Mouse (Mus musculus) cerebellum, adult 18-20 months (tissue): ENCODE data around the gene Gm14137.

ENCODE experiments used
- DNase-seq, 2 experiments: peaks; one replicate each; pipeline ENCODE4 v3.0.0; 2021

The Gm14137 gene

DNA sequence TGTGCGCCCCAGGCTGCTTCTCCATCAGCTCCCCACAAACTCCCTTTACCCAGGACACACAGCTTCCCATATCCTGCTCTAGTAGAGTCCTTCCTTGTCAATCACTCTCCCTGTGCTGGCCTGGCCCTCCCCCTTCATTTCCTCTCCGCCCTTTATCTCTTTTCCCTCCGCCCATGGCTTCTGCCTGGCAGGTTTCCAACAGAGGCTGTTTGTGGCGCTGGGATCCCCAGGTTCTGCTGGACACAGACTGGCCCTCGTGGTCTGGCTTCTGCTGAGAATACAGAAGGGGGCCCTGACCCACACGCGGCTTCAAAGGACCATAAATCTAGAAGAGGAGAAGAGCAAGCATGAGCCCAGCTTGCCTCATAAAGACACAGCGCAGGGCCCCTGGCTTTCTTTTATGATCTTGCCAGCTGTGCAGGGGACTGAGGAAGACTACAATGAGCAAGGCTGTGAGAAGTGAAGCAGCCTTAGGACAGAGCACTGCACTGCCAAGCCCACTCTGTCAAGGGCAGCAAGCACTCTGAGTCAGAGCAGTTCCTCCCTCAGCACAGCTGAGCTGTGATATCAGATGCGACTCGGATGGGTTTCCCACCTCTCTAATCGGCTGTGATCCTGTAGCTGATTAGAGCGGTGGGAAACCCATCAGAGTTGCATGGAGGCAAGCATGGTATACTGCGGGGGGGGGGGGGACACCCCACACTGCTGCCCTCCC, 1.3 kb upstream of the Gm14137 start:
- DNase-seq = no peak

DNA sequence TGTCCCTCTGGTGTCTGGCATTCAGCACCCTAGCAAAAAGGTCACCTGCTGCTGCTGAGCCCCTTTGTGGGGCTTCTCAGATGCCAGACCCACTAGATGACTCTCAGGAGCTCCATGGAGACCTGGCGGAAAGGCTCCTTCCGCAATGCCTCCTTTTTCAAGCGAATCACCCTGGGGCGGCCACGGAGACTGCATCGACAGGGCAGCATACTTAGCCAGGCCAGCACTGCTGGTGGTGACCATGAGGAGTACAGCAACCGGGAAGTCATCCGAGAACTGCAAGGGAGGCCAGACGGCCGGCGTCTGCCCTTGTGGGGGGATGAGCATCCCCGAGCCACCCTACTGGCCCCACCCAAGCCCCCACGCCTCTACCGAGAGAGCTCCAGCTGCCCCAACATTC, 557 bp downstream of the Gm14137 start:
- no peak for DNase-seq

DNA sequence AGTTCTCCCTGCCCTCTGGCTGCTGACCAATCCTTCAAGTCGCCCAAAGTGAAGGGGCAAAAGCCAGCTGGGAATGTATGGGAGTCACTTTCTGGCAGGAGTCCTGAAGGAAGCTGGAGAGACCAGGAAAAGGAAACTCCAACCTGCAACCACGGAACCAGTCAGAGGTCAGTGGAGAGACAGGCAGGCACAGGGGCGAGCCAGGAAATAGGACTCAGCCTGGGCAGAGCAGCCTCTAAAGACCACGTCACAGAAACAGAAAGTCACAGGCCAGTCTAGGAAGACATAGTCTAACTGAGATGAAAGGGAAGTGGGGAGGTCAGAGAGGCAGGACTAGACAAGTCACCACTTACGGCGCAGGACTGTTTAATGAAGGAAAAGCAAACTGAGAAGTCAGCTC, 1.3 kb downstream of the Gm14137 start:
- no peak for DNase-seq

DNA sequence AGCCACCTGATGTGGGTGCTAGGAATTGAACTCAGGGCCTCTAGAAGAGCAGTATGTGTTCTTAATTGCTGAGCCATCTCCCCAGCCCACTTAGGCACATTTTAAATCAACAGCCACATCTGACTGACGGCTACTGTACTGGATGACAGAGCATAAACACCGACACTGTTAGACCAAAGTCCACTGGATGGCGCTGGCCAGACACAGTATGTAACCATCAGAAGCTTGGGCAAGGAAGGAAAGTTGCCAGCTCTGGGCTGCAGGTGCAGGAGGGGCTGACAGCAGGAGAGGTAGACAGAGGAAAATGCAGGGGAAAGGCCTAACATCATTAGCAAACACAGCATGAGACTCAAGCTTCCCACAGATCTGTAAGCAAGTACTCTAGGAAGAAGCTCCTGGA, 2.5 kb downstream of the Gm14137 start:
- no peak for DNase-seq

DNA sequence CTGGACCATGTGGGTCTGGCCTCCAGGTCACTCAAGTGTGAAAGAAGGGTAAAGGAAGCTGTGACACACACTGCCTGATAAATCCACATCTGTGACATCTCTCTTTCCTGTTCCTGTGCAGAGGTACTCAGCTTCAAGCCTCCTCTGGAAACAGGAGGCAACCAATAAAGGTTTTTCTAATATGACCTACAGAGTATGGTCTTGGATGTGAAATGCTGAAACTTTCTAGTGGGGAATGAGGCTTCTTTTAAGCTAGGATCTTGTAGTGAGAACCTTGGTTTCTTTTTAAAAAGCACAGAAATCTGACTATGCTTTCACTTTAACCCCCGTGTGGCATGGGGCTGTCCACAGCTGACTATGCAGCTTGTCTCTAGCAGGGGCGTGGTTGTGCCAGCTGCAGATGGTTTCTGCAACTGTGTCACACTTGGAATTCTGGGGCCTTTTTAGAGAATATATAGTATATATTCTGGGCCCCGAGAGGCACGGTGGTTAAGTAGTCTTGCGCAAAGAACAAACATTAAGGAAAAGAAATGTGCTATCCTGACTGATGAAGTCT, 3.2 kb downstream of the Gm14137 start:
- no peak for DNase-seq

DNA sequence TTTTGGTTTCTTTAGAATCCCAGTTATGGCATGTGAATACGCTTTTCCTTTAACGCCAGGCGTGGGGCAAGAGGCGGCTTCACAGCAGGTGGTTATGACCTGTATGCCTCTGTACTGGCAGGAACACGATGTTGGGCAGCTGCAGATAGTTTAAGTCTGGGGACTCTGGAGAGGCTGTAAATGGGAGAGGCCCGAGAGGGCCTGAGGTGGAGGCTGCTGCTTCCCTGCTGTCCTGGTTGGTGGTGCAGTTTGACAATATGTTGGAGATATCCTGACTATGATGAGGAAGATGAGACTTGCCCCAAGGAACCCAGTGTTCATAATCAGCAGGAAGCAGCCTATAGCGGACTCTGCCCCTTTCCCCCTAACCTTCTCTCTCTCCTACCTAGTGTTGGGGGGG, 8.6 kb downstream of the Gm14137 start:
- DNase-seq = no peak

DNA sequence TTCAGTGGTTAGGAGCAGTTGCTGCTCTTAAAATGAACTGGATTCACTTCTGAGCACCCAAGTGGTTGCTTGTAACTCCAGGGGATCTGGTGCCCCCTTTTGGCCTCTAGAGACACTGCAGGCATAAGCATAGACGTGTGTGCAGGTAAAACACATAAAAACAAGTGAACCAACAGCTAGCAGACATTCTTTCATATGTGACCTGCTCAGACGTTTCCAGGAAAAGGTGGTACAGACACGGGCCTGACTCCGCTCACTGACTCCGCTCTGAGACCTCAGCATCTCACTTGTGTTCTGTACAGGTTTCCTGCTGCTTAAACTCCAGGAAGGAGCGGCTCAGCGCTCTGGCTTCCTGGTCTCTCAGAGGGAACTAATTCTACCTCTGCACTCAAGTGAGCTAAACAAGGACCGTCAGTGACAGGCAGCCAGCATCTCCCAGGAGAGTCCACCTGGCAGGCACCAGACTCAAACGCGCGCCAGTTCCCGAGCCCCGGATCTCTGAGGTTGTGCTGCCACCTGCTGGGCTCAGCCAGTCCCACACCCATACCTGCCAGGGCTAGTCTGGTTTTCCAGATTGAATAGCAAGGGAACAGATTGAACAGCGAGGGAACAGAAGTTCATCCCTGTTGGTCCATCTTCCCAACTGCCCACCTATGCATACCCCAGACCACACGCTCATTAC, 14.9 kb downstream of the Gm14137 start:
- DNase-seq = peak; percentile 91 to 94

DNA sequence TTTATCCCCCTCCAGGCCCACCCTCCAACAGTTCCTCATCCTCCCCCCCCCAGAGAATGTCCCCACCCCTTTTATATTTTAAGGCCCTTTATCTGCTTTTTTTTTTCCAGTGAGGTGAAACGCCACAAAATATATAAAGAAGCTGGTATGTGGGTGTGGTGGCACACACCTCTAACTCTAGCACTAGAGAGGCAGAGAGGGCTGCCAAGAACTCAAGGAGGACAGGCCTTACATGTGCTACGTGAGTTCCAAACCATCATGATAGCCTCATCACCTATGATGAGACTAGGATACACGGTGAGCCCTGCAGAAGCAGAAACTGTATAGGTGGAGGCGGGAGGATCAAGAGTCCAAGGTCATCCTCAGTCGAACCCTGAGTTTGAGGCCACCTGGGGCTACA, 16.7 kb downstream of the Gm14137 start:
- DNase-seq = no peak

DNA sequence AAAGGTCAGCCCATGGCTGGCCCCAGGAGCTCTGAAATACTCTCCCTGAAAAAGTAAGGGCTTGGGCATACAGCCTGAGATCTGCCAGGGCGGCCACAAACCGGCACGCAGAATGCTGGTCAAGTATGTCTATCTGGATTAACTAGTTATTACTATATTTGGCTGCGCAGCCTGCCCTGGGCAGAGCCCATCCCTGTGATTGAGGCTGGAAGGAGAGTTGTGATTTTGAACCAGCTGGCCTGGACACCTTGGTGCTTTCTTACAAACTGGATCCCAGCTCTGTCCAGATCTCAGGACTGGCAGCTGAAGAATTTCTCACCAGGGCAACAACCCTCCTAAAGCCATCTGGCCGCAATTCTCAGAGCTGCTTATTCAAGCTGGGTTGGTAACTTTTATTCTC, 19.8 kb downstream of the Gm14137 start:
- peak; percentile 24 to 28 for DNase-seq

DNA sequence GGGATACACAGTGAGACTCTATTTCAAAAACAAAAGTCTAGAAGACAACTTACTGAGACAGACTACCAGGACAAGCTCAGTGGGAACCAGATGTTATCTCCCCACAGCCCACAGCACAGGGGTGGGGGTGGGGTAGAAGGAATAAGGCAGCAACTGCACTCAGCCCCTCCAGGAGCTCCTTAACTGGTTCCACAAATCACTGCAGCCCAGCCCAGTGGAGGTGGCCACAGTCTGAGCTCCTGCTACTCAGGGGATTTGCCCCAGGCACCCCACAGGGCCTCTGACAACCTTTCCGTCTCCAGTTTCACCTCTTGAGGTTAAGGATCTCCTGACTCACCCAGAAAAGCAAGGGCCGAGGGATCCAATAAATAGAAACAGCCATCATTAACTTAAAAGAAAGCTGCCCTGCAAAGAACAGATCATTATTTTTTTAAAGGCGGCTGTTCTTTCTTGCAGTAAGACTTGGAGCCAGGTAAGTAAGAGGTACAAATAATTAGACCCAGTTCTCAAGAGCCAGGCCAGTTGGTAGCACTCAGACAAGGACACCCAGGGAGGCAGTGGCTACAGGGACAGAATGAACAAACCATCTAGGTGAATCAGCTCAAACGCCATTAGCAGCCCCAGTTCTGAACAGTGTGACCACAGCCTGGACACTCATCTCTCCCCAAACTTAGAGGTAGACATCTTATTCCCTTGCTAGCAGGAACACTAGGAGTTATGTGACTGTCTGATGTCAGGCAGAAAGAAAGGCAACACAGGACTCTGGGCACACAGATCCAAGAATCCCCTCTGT, 22.2 kb downstream of the Gm14137 start:
- no peak for DNase-seq

DNA sequence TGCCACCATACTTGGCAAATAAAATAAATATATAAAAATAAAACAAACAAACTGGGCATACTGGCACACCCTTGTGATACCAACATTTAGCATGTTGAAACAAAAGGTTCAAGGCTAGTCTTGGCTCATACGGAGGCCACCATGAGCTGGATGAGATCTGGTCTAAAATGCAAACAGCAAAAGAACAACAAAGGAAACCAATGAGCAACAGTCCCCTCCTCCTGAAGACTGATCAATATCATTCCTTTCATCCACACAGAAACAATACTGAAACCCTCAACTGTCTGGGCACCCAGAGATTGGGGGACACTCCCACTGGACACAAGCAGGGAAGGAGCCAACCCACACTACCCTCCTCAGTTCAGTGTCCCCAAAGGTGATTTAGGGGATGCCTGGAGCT, 23.2 kb downstream of the Gm14137 start:
- no peak for DNase-seq

DNA sequence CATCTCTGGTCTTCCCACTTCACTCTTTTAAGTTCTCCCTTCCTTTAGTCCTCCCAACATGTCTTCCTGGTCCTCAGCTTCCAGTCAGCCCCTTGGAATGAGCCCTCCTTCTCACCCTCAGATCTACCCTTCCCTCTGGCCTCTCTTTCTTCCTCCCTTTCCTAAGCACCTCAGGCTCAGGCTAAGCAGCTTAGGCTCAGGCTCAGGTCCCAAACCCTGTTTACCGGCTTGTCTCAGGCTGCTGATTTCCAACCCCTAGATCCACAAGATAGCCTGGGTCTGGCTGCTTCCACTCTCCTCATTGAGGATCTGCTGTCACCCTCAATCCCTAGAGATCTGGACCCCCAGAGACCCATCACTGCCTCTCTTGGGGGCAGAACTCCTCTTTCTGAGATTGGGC, 23.7 kb downstream of the Gm14137 start:
- no peak for DNase-seq

DNA sequence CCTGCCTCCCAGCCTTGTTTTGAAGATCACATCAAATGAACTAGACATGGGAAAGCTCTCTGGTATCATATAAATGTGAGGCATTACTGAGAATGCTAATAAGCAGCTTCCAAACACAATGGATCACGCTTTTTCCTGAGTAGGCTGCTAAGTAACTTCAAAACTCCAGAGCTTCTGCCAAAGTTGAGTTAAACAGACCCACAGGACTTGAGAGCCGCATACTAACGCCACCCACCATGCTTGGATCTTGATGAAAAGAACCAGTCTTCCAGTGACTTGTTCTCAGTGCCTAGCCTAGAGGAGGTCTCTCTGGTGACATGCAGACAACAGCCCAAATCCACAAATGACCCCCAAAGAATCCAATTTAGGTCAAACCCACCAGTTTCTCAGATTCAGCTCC, 24.6 kb downstream of the Gm14137 start:
- no peak for DNase-seq

DNA sequence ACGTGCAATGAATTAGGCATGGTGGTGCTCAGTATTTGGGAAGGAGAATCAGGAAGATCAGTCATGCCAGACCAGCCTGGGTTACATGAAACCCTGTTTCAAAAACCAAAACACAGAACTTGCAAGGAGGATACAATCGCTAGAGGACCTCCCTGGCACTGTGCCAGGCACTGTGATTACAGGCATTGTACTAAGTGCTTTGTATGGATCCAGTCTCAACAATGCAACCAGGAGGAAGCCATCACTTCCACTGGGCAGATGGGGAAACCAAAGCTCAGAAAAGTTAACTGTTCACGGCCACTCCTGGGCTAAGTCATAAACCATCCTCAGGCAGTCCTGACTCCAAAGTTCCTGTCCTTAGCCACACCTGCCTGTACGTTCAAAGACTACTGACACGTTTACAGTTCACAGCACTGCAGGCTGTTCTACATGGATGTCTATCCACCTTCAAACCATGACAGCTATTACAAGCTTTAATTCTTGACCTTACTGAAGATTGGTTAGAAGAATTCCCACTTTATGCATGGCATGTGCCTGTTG, 28.7 kb downstream of the Gm14137 start:
- peak in 1 of 2 experiments; percentile 22 for DNase-seq

DNA sequence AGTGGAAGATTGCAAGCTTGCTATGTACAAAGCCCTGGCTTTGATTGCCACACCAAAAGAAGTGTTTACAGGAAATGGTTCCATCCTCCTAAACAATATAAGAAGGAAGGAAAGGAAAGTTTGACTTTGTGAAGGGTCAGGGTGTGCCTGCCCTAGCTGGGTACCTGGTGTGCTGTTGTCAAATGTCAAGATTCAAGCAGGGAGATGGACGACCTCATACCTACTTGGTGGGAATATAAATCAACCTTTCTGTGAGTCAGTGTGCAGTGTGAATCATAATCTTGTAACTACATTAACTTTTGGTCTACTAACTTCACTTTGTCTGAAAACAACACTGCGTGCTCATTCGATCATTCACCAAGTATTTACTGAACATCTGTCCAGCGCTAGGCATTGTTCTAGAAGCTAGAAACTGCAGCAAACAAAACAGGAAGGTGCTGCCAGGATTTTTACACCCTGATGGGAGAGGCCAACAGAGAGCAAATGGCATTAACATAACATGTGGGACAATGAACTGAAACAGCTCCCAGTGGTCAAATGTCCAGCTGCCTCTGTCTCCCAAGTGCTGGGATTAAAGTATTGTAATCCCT, 29.7 kb downstream of the Gm14137 start:
- no peak for DNase-seq

DNA sequence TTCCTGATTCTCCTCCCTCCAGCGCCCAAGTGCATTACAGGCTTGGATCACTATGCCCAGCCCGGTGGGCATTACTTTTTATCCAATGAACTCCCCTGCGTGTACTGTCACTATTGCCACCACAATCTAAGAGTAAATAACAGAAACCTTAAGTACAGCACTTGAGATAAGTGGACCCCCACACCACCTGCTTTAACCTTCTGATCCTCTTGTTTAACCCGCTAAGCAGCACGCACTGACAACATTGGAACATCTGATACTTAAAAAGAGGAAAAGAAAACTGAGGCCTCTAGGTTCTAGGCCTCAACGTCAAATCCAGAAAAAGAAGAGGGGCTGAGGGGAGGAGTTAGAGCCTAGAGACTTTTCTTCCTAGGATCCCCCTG, 33.6 kb downstream of the Gm14137 start:
- DNase-seq = no peak

DNA sequence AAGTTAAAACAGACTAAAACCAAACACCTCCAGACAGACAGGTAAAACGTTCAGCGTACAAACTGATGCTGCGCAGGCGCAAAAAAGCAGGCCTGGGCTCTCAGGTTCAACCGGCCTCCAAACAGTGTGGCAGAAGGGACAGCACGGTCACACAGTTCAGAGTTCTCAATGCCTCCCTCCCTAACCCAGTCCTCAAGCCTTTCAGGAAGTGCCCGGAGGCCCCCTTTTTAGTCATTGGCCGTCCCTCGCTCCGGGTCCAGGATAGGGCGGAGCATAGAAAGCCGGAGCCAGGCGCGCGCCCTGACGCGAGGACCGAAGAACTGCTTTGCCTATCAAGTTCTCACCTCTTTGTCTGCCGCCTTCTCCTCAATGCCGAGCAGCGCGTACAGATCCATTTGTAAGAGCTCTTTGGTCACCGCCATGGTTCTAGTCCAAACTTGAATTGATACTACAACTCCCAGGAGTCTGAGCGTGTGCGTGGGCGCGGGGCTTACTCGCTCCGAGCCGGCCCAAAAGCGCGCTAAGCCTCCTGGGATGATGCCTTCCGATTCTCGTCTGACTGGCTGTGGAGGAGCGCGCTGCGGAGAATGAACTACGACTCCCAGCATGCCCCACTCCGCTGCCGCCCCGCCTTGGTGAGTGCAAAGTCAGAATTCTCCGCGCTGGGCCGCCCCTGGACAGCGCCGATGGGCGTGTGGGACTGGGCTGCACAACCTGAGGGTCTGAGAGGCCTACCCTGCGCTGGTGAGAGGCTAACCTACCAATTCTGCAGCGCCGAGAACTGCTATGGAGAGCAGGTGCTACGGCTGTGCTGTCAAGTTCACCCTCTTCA, 34.3 kb downstream of the Gm14137 start, which contains the start of the genes Zfyve19 and Dnajc17:
Zfyve19 (plus strand) TSS at position 274 of the 832 bp plus-strand sequence.
Dnajc17 (minus strand) TSS at position 452 of the 832 bp plus-strand sequence.
- peak; percentile 96 to 99 for DNase-seq

DNA sequence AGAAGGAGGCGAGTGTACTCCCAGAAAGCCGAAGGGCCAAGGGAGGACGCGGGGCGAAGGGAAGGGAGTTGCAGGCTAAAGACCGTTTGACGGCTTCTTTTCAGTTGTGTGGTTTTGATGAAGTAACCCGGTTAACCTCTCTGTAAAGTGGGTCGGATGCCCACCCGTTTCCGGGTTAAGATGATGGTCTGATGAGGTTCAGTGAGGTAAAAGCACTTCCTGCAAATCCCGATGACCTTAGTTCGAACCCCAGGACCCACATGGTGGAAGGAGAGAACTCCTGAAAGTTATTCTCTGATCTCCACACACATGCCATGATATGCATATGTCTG, 34.8 kb downstream of the Gm14137 start:
- no peak for DNase-seq
